Mouse (Mus musculus): ENCODE data around the gene Srgap2. TPM values are rescaled to one million over a fixed set of nuclear protein-coding genes. Genes with fewer than 3 reads are reported as not detected.

The Srgap2 gene
- polyA plus RNA-seq, 1 experiment from 2014 or later: 13.5 TPM

DNA sequence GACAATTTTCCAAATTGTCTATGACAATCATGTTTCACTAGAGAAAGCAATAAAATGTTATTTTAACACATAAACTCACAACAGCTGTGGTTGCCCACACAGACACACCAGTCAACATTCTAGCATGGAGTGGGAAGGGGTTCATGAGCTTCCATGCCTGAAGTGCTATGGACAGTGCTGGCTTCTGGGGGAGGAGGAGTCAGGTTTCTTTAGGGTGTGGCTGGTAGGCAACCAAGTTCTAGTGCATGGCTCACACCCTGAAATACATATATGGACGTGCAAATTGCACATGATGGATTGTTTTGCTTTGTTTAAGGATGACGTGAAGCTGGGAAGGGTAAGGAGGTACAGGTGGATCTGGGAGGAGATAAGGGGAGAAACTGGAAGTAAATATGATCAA, 72.8 kb downstream of the Srgap2 start:
- no peak overlapping the region for H3K9ac ChIP-seq
- H3K9me3 ChIP-seq: no peaks in the 10 kb centered on the region
- H3K36me3 ChIP-seq: no peaks in the 10 kb centered on the region
- no peaks in the 10 kb centered on the region for H3K27me3 ChIP-seq (replicated peaks)
- H3K27ac ChIP-seq: no peak overlapping the region
- peaks cover 6% of the 10 kb centered on the region; the same call in 1 of the 2 replicates for H3K4me1 ChIP-seq
- ATAC-seq (ENCODE audit: low FRiP score, low read depth): no peak
- no peak overlapping the region for H3K4me2 ChIP-seq (replicated peaks)
- no peak overlapping the region for H3K4me3 ChIP-seq
- 80% methylated on average over 2 of the region's 2 CpGs for WGBS

DNA sequence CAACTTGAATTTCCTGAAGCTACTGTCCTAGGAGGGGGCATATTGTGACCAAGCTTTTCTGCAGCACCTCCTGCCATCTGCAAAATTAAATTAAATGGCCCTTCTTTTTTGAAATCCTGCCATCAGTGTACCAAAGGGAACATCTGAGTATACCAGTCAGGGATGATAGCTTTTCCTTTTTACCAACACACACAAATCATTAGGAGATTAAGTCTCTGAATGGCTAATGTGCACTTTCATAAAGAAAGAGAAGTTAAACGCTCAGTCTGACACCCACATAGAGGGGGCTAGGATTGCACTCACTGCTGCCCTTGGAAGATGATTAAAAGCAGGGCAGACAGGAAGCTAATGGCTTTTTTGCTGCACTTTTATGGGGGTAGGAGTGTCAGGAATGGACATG, 73.8 kb downstream of the Srgap2 start:
- 36% methylated on average over 1 of the region's 1 CpGs for WGBS
- H3K27me3 ChIP-seq (replicated peaks): no peaks in the 10 kb centered on the region

DNA sequence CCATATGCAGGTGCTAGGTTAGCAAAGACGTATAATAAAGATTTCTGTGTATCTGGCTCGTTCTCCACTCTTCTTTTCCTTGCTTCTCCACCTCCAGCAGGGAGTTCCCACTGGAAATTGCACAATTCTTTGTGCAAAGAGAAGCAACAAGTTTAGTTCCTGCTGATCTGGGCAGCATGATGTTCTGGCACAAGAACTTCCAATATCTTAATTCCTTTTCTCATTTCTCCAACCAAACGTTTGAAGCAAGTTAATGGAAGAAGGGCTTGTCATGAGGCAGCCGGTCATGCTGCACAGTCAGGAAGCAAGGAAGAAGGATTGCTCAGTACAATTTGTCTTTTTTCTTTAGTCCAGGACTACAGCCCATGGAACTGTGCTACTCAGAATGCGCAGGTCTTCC, 78.8 kb downstream of the Srgap2 start:
- no peaks in the 10 kb centered on the region for H3K27me3 ChIP-seq (replicated peaks)
- H3K9ac ChIP-seq: no peak overlapping the region
- no peak for ATAC-seq (ENCODE audit: low FRiP score, low read depth)
- WGBS: 85% methylated on average over 5 of the region's 5 CpGs
- no peaks in the 10 kb centered on the region for H3K9me3 ChIP-seq
- H3K4me3 ChIP-seq: no peak overlapping the region
- H3K4me2 ChIP-seq (replicated peaks): no peak overlapping the region
- peaks cover 4% of the 10 kb centered on the region; the same call in 1 of the 2 replicates for H3K4me1 ChIP-seq
- H3K27ac ChIP-seq: no peak overlapping the region
- no peaks in the 10 kb centered on the region for H3K36me3 ChIP-seq

More for the DNA sequence above, 73.8 kb downstream of the Srgap2 start:
- H3K9ac ChIP-seq: no peak overlapping the region
- no peak for ATAC-seq (ENCODE audit: low FRiP score, low read depth)
- H3K9me3 ChIP-seq: no peaks in the 10 kb centered on the region
- peaks cover 6% of the 10 kb centered on the region; the same call in 1 of the 2 replicates for H3K4me1 ChIP-seq
- no peak overlapping the region for H3K4me3 ChIP-seq
- H3K36me3 ChIP-seq: no peaks in the 10 kb centered on the region
- no peak overlapping the region for H3K27ac ChIP-seq
- no peak overlapping the region for H3K4me2 ChIP-seq (replicated peaks)

DNA sequence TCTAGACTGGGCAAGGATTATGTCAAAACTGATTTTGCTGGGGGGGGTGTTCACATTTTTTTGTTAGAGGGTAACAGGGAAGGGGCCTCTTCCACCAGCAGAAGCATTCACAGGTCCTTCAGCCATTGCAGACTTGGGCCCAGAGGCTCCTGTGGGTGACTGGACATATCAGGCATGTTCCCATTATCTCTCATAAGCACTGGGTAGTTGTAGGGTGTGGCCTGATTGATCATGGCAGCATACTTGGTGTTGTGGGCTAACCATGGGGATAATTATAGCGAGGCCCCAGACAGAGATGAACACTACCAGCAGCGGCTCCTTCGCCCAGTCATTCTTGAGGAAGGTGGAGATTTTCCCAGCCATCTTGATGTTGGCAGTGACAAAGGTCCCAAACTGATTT, 79.8 kb downstream of the Srgap2 start:
- no peaks in the 10 kb centered on the region for H3K36me3 ChIP-seq
- no peaks in the 10 kb centered on the region for H3K4me1 ChIP-seq
- H3K9me3 ChIP-seq: no peaks in the 10 kb centered on the region
- 93% methylated on average over 3 of the region's 3 CpGs for WGBS
- H3K4me3 ChIP-seq: no peak overlapping the region
- H3K27me3 ChIP-seq (replicated peaks): no peaks in the 10 kb centered on the region
- no peak for ATAC-seq (ENCODE audit: low FRiP score, low read depth)
- no peak overlapping the region for H3K9ac ChIP-seq
- no peak overlapping the region for H3K4me2 ChIP-seq (replicated peaks)
- H3K27ac ChIP-seq: no peak overlapping the region

DNA sequence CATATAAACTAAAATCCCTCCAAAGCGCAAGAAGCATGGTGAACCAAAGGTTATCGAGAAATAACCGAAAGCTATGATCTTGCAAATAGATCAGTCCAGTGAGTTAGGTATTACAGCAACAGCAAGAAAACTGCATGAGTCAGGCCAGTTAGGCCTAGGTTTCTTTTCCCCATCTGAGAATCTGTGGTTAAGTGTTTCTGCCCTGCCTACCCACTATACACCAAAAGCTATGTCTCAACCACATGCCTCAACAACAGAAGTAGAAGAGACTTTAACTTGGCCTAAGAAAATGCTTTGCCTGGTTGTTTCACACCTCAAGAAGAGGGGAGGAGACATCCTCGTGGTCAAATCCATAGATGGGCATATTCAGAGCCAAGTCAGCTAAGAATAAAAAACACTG, 80.6 kb downstream of the Srgap2 start:
- no peaks in the 10 kb centered on the region for H3K4me1 ChIP-seq
- H3K27ac ChIP-seq: no peak overlapping the region
- H3K9me3 ChIP-seq: no peaks in the 10 kb centered on the region
- no peaks in the 10 kb centered on the region for H3K36me3 ChIP-seq
- H3K4me2 ChIP-seq (replicated peaks): no peak overlapping the region
- no peaks in the 10 kb centered on the region for H3K27me3 ChIP-seq (replicated peaks)
- WGBS: 94% methylated on average over 4 of the region's 4 CpGs
- no peak overlapping the region for H3K4me3 ChIP-seq
- ATAC-seq (ENCODE audit: low FRiP score, low read depth): no peak
- H3K9ac ChIP-seq: no peak overlapping the region

DNA sequence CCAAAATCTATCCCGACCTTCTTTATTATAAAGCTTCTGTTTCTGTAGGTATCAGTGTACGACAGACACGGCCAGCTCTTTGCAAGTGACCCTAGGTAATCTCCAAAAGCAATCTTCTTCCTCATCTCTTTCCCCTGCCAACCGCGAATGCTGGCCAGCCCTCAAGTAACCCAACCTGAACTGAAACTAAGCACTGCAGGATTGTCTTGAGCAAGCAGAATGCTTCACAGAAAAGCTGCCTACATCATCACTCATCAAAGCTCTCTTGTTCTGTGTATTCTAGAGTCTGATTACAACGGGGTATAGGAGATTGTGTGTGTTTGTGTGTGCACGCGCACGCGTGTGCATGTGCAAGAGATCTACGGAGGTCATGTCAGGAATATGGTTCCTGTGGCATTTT, 88.6 kb downstream of the Srgap2 start:
- H3K27me3 ChIP-seq (replicated peaks): no peaks in the 10 kb centered on the region
- no peak overlapping the region for H3K4me3 ChIP-seq
- H3K4me1 ChIP-seq: no peaks in the 10 kb centered on the region
- no peaks in the 10 kb centered on the region for H3K36me3 ChIP-seq
- 95% methylated on average over 11 of the region's 11 CpGs for WGBS
- no peak for ATAC-seq (ENCODE audit: low FRiP score, low read depth)
- no peak overlapping the region for H3K4me2 ChIP-seq (replicated peaks)
- H3K27ac ChIP-seq: no peak overlapping the region
- H3K9me3 ChIP-seq: no peaks in the 10 kb centered on the region
- H3K9ac ChIP-seq: no peak overlapping the region

DNA sequence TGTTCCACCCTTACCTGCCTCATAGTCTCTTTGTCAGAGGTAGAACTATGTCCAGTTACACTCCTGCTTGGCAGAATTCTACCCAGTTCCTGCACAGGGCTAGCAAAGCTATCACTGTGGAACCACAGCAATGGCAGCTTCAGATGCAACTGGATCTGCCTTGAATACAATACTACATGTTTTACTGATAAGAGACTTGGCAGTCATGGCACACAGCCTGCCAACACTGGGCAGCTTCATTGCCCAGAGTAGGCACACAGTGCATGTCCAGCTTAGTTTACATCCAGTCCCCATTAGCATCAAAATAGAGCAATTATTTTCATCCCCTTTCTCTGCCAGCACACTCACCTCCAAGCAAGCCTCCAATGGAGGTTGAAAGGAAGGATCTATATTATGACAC, 89.2 kb downstream of the Srgap2 start:
- Histone ChIP-seq H3K4me3 (no peak overlapping the region), H3K9ac (no peak overlapping the region), H3K9me3 (no peaks in the 10 kb centered on the region), H3K27me3 (replicated peaks) (no peaks in the 10 kb centered on the region), H3K4me2 (replicated peaks) (no peak overlapping the region), H3K36me3 (no peaks in the 10 kb centered on the region), H3K4me1 (no peaks in the 10 kb centered on the region), H3K27ac (no peak overlapping the region)
- no peak for ATAC-seq (ENCODE audit: low FRiP score, low read depth)

DNA sequence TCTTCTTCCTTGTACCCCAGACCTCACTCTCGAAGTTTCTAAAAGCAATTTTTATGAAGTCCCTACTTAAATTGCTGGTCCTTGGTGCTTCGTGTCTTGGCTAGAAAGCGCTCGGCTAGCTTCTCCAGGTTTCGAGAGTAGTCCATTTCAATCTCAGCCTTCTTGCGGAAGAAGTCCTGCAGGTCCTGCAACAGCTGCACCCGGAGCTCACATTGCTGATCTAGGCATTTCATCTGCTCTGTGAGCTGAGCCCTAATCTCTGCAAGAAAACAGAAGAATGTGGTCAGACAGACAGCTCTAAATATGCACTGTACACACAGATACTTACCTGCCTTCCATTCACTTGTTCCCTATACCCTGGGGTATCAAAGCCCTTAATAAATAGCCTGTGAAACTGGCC, 90.5 kb downstream of the Srgap2 start:
- H3K36me3 ChIP-seq: no peaks in the 10 kb centered on the region
- WGBS: 91% methylated on average over 7 of the region's 7 CpGs

DNA sequence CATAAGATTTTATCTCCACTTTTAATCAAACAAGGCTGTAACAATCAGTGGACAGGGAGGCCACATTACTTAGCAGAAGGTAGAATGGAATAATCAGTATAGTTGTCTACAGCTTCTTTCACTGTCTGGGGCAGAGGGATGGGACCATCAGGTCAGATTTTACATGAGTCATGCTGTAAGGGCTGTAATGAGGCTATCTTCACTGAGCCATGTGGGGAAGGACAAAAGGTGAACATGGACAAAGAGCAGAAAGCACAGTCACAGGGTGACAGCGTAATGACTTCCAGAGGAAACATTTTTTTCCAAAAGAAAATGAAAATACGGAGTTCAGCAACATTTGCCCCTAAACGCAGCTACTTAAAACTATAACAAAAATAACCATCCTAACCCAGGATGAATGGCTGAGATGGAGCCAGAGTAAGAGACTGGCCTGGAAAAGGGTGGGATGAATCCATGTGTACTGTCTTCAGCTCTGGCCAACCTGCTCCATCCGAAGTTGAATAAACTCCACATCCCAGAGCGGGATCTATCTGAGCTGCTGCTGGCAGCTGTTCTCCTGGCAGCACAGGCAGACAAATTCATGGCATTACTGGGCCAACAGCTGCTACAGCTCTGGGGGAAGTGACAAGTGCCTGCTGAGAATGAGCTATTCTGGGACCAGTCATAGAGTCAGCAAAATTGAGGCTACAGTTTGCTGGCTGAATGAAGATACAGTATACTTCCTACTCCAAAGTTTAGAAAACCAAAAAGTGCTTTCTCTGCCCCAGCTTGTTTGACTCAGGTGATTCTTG, 95.5 kb downstream of the Srgap2 start:
- WGBS: 72% methylated on average over 5 of the region's 5 CpGs
- no peaks in the 10 kb centered on the region for H3K27me3 ChIP-seq (replicated peaks)
- no peak overlapping the region for H3K27ac ChIP-seq
- no peaks in the 10 kb centered on the region for H3K36me3 ChIP-seq
- H3K4me2 ChIP-seq (replicated peaks): no peak overlapping the region
- no peak overlapping the region for H3K4me3 ChIP-seq
- no peaks in the 10 kb centered on the region for H3K9me3 ChIP-seq
- H3K4me1 ChIP-seq: 0 out of 2 replicates have a peak, but pooled peaks cover 12% of the 10 kb centered on the region
- H3K9ac ChIP-seq: no peak overlapping the region
- 0 out of 2 replicates have a peak, but pooled peaks have one; percentile 29 for ATAC-seq (ENCODE audit: low FRiP score, low read depth)

More for the DNA sequence above, 90.5 kb downstream of the Srgap2 start:
- no peaks in the 10 kb centered on the region for H3K9me3 ChIP-seq
- no peak overlapping the region for H3K9ac ChIP-seq
- no peak overlapping the region for H3K4me3 ChIP-seq
- no peak for ATAC-seq (ENCODE audit: low FRiP score, low read depth)
- H3K4me2 ChIP-seq (replicated peaks): no peak overlapping the region
- H3K4me1 ChIP-seq: 0 out of 2 replicates have a peak, but pooled peaks cover 6% of the 10 kb centered on the region
- no peaks in the 10 kb centered on the region for H3K27me3 ChIP-seq (replicated peaks)
- H3K27ac ChIP-seq: no peak overlapping the region

DNA sequence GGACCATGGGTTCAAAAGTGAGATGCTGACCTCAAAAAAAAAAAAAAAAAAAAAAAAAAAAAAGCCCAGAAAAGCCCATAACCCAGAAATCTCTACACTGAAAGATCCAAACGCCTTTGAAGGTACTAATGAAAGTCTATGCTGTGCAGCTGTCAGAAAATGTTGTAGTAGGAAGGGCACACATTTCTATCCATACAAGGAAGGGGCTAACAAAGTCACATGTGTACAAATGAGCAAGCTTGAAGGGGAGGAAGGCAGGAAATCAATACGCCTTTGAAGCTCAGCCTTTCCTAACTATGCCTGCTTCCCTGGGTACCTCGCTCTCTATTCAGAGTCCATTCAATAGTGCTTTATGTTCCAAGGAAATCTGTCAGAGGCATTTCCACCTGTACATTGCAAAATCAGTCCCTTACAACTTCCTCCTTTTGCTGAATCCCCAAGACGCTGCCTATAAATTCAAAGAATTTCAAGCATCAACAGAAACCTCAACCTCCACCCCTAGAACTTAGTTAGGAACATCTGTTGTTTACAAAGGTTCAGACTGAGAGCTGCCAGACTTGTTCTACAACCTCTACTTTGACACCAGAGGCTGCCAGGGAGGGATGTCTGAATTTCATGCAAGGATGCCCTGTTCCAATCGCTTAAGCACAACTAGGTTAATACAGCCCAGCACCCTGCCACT, 99.9 kb downstream of the Srgap2 start:
- Histone ChIP-seq H3K36me3 (no peaks in the 10 kb centered on the region), H3K27me3 (replicated peaks) (no peaks in the 10 kb centered on the region), H3K4me2 (replicated peaks) (no peak overlapping the region), H3K4me1 (0 out of 2 replicates have a peak, but pooled peaks cover 12% of the 10 kb centered on the region), H3K9ac (no peak overlapping the region), H3K9me3 (no peaks in the 10 kb centered on the region), H3K27ac (no peak overlapping the region), H3K4me3 (no peak overlapping the region)
- no peak for ATAC-seq (ENCODE audit: low FRiP score, low read depth)
- WGBS: 40% methylated on average over 5 of the region's 5 CpGs

DNA sequence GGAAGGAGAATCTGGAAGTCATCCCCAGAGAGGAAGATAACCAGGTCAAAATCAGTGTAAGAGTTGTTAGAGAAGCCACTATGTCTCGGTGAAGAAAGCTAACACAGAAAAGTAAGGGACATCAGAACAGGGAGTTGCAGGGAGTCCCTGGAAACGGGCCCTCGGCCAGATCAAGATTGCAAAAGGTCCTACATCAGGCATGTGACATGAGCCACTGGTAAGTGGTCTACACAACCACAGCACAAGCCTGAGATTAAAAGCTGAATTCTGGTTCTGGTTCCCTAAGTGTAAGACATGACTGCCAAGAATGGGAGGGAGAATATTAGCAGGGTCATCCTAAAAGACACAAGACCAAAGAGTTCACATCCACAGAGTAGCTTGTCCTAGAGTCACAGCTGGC, 104.1 kb downstream of the Srgap2 start:
- ATAC-seq (ENCODE audit: low FRiP score, low read depth): no peak
- Histone ChIP-seq H3K27ac (no peak overlapping the region), H3K4me1 (0 out of 2 replicates have a peak, but pooled peaks cover 7% of the 10 kb centered on the region), H3K9me3 (no peaks in the 10 kb centered on the region), H3K36me3 (no peaks in the 10 kb centered on the region), H3K27me3 (replicated peaks) (no peaks in the 10 kb centered on the region), H3K4me3 (no peak overlapping the region), H3K9ac (no peak overlapping the region), H3K4me2 (replicated peaks) (no peak overlapping the region)
- 92% methylated on average over 3 of the region's 3 CpGs for WGBS

DNA sequence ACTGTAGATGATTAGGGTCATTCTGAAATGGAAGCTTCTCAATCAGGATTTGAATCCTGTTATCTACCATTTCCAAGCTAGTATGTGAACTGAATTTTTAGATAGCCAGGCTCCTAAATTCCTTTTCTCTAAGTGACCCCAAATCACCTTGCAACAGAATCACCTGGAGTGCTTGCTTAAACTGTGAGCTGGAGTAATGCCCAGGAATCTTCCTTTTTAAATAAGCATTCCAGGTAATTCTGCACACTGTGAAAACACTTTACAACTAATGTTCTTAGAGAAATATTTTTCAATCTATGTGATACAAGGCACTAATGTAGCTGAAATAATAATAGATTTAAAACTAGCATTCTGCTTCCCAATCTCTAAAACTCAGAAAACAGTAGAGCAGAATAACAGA, 106.0 kb downstream of the Srgap2 start:
- Histone ChIP-seq H3K4me1 (no peaks in the 10 kb centered on the region), H3K4me2 (replicated peaks) (no peak overlapping the region), H3K36me3 (no peaks in the 10 kb centered on the region), H3K9ac (no peak overlapping the region), H3K27me3 (replicated peaks) (no peaks in the 10 kb centered on the region), H3K4me3 (no peak overlapping the region), H3K9me3 (no peaks in the 10 kb centered on the region), H3K27ac (no peak overlapping the region)
- ATAC-seq (ENCODE audit: low FRiP score, low read depth): no peak

Measured in neural tube, embryonic 12.5 days (tissue).